8 mouse cellular contexts compared by ENCODE assay signal in genomic region chr13:76844629-76845255, GRCm38 (mm10).
A peak's percentile ranks its signal among the peaks of the same experiment; 100 is the strongest.
DNase-seq lines count a peak whose midpoint lies in the region; ATAC-seq and TF ChIP-seq lines count a peak whose summit lies in the region.

No protein-coding gene starts in this region.

- H3K4me2 ChIP-seq in embryonic facial prominence, embryonic 11.5 days (ENCODE audit: low read depth, low read length) = no peak overlapping the region
- no peak overlapping the region for H3K4me2 ChIP-seq in hindbrain, embryonic 13.5 days
- no peak overlapping the region for H3K4me2 ChIP-seq in midbrain, embryonic 14.5 days (ENCODE audit: low read length)

- peak; percentile 48 for DNase-seq in gastrocnemius, adult 2 months
- DNase-seq in gastrocnemius, adult 8-10 months (ENCODE audit: low spot score in 2 of 2) = no peak
- peak; percentile 28 for DNase-seq in adrenal gland, postnatal 4 days (ENCODE audit: low spot score in 2 of 2)
- DNase-seq in embryonic facial prominence, embryonic 11.5 days (ENCODE audit: low spot score) = peak; percentile 81
- DNase-seq in left cerebral cortex, postnatal 25 days (ENCODE audit: low spot score in 2 of 2) = peak; percentile 28 to 65
- DNase-seq in midbrain, embryonic 14.5 days = peak; percentile 84
- DNase-seq in spleen, adult 18-20 months = peak; percentile 4 to 19

- no peaks in the 10 kb centered on the region for H3K4me1 ChIP-seq in embryonic facial prominence, embryonic 11.5 days (ENCODE audit: control insufficient read depth, insufficient read depth, low read length)
- 0 out of 2 replicates have a peak, but pooled peaks cover 3% of the 10 kb centered on the region for H3K4me1 ChIP-seq in hindbrain, embryonic 13.5 days (replicated peaks)
- no peaks in the 10 kb centered on the region for H3K4me1 ChIP-seq in midbrain, embryonic 14.5 days (ENCODE audit: control insufficient read depth, insufficient read depth, low read length)

- 0 out of 2 replicates have a peak, but pooled peaks have one; percentile 34 for ATAC-seq in embryonic facial prominence, embryonic 11.5 days (replicated peaks; ENCODE audit: insufficient number of reproducible peaks, low FRiP score, low TSS enrichment, low read depth)
- ATAC-seq in hindbrain, embryonic 13.5 days (ENCODE audit: low FRiP score) = peak; percentile 52; the same call in 1 of the 2 replicates
- ATAC-seq in midbrain, embryonic 14.5 days (ENCODE audit: low FRiP score, low TSS enrichment) = peak; percentile 58; the same call in 1 of the 2 replicates

- H3K27ac ChIP-seq in gastrocnemius, adult 2 months = no peak overlapping the region
- H3K27ac ChIP-seq in embryonic facial prominence, embryonic 11.5 days (replicated peaks; ENCODE audit: low read depth, low read length) = no peak overlapping the region
- no peak overlapping the region for H3K27ac ChIP-seq in hindbrain, embryonic 13.5 days
- H3K27ac ChIP-seq in midbrain, embryonic 14.5 days (replicated peaks; ENCODE audit: low read depth, low read length) = no peak overlapping the region

- peak; percentile 86 for TF ChIP-seq CTCF in gastrocnemius, adult 2 months (IDR thresholded peaks at IDR 0.05)

- H3K9me3 ChIP-seq in embryonic facial prominence, embryonic 11.5 days (replicated peaks; ENCODE audit: control insufficient read depth, low read length) = no peaks in the 10 kb centered on the region
- no peaks in the 10 kb centered on the region for H3K9me3 ChIP-seq in hindbrain, embryonic 13.5 days
- no peaks in the 10 kb centered on the region for H3K9me3 ChIP-seq in midbrain, embryonic 14.5 days (ENCODE audit: control insufficient read depth, low read length)

- H3K36me3 ChIP-seq in embryonic facial prominence, embryonic 11.5 days (replicated peaks; ENCODE audit: control insufficient read depth, insufficient read depth, low read depth, low read length) = no peaks in the 10 kb centered on the region
- no peaks in the 10 kb centered on the region for H3K36me3 ChIP-seq in hindbrain, embryonic 13.5 days
- H3K36me3 ChIP-seq in midbrain, embryonic 14.5 days (ENCODE audit: control insufficient read depth, insufficient read depth, low read length) = no peaks in the 10 kb centered on the region

- no peak overlapping the region for H3K4me3 ChIP-seq in gastrocnemius, adult 2 months
- no peak overlapping the region for H3K4me3 ChIP-seq in embryonic facial prominence, embryonic 11.5 days (ENCODE audit: low read depth, low read length)
- H3K4me3 ChIP-seq in hindbrain, embryonic 13.5 days = no peak overlapping the region
- no peak overlapping the region for H3K4me3 ChIP-seq in midbrain, embryonic 14.5 days (replicated peaks; ENCODE audit: low read depth, low read length)

- no peaks in the 10 kb centered on the region for H3K27me3 ChIP-seq in embryonic facial prominence, embryonic 11.5 days (ENCODE audit: control insufficient read depth, insufficient read depth, low read length)
- H3K27me3 ChIP-seq in hindbrain, embryonic 13.5 days = no peaks in the 10 kb centered on the region
- no peaks in the 10 kb centered on the region for H3K27me3 ChIP-seq in midbrain, embryonic 14.5 days (ENCODE audit: control insufficient read depth, insufficient read depth, low read length)

- no peak overlapping the region for H3K9ac ChIP-seq in embryonic facial prominence, embryonic 11.5 days (replicated peaks; ENCODE audit: low read length)
- H3K9ac ChIP-seq in hindbrain, embryonic 13.5 days = no peak overlapping the region
- no peak overlapping the region for H3K9ac ChIP-seq in midbrain, embryonic 14.5 days (replicated peaks; ENCODE audit: low read length)

- 47% methylated on average over 8 of the region's 8 CpGs for WGBS in embryonic facial prominence, embryonic 11.5 days
- WGBS in hindbrain, embryonic 13.5 days = 51% methylated on average over 8 of the region's 8 CpGs
- 49% methylated on average over 8 of the region's 8 CpGs for WGBS in midbrain, embryonic 14.5 days

- intact Hi-C loops in gastrocnemius, adult 2 months (cut with DNase I) = no loop called here
- intact Hi-C loops in left cerebral cortex, postnatal 25 days (cut with DNase I) = loop anchor here (10.0 kb wide), 1 partner anchor 1340 kb away; no protein-coding TSS in a partner anchor

Comparison
In these comparisons a context has a peak if more than half of its experiments do, and no peak if none do; other contexts are left out.
1. DNase-seq: peak in gastrocnemius, adult 2 months (single experiment), adrenal gland, postnatal 4 days (2 of 2), embryonic facial prominence, embryonic 11.5 days (single experiment), left cerebral cortex, postnatal 25 days (2 of 2), midbrain, embryonic 14.5 days (single experiment) and spleen, adult 18-20 months (2 of 2); none in gastrocnemius, adult 8-10 months (0 of 2).
2. Peak in every context shown above with its lines, with median percentiles within 50 percentile points of each other: ATAC-seq.